8 mouse cellular contexts compared by ENCODE assay signal in genomic region chr2:102201198-102201948, GRCm38 (mm10). TPM values are rescaled to one million over a fixed set of nuclear protein-coding genes. Genes with fewer than 3 reads are reported as not detected.
A peak's percentile ranks its signal among the peaks of the same experiment; 100 is the strongest.
DNase-seq lines count a peak whose midpoint lies in the region; ATAC-seq and TF ChIP-seq lines count a peak whose summit lies in the region.

No protein-coding gene starts in this region.

- 73% methylated on average over 11 of the region's 14 CpGs for WGBS in hindbrain, embryonic 14.5 days
- 81% methylated on average over 12 of the region's 14 CpGs for WGBS in hindbrain, embryonic 11.5 days
- 49% methylated on average over 11 of the region's 14 CpGs for WGBS in liver, postnatal 0 days (ENCODE audit: insufficient replicate concordance)
- 77% methylated on average over 14 of the region's 14 CpGs for WGBS in thymus, adult 2 months

- no peak overlapping the region for H3K9ac ChIP-seq in hindbrain, embryonic 14.5 days
- no peak overlapping the region for H3K9ac ChIP-seq in hindbrain, embryonic 11.5 days (ENCODE audit: low read depth, low read length)
- H3K9ac ChIP-seq in liver, postnatal 0 days (replicated peaks) = no peak overlapping the region

- no peaks in the 10 kb centered on the region for H3K27me3 ChIP-seq in hindbrain, embryonic 14.5 days (ENCODE audit: control insufficient read depth, insufficient read depth, low read length)
- H3K27me3 ChIP-seq in hindbrain, embryonic 11.5 days (ENCODE audit: control insufficient read depth, insufficient read depth, low read length) = no peaks in the 10 kb centered on the region
- no peaks in the 10 kb centered on the region for H3K27me3 ChIP-seq in liver, postnatal 0 days (ENCODE audit: insufficient read depth, low read length)
- H3K27me3 ChIP-seq in thymus, adult 2 months (ENCODE audit: control insufficient read depth, insufficient read depth, low read length) = no peaks in the 10 kb centered on the region

- no peak for TF ChIP-seq POLR2A in thymus, adult 2 months (IDR thresholded peaks at IDR 0.05; ENCODE audit: control insufficient read depth, extremely low read depth, insufficient read depth, low read length, poor library complexity)

- ATAC-seq in hindbrain, embryonic 14.5 days (ENCODE audit: low FRiP score) = peak; percentile 47; the same call in 1 of the 2 replicates
- no peak for ATAC-seq in hindbrain, embryonic 11.5 days (ENCODE audit: low FRiP score)
- ATAC-seq in liver, postnatal 0 days = peak; percentile 66

- no peak overlapping the region for H3K27ac ChIP-seq in hindbrain, embryonic 14.5 days
- H3K27ac ChIP-seq in hindbrain, embryonic 11.5 days (ENCODE audit: low read depth, low read length) = no peak overlapping the region
- no peak overlapping the region for H3K27ac ChIP-seq in liver, postnatal 0 days (ENCODE audit: low read depth)
- no peak overlapping the region for H3K27ac ChIP-seq in thymus, adult 2 months (ENCODE audit: control insufficient read depth, insufficient read depth, low read length)

- peaks cover 16% of the 10 kb centered on the region for H3K4me1 ChIP-seq in hindbrain, embryonic 14.5 days (replicated peaks; ENCODE audit: control insufficient read depth, insufficient read depth, low read length)
- H3K4me1 ChIP-seq in hindbrain, embryonic 11.5 days (replicated peaks; ENCODE audit: control insufficient read depth, insufficient read depth, low read length) = no peaks in the 10 kb centered on the region
- peaks cover 17% of the 10 kb centered on the region for H3K4me1 ChIP-seq in liver, postnatal 0 days (ENCODE audit: insufficient read depth)
- H3K4me1 ChIP-seq in thymus, adult 2 months (replicated peaks; ENCODE audit: control insufficient read depth, insufficient read depth, low read length) = peaks cover 9% of the 10 kb centered on the region

- no peak overlapping the region for H3K4me2 ChIP-seq in hindbrain, embryonic 14.5 days (replicated peaks)
- H3K4me2 ChIP-seq in hindbrain, embryonic 11.5 days (replicated peaks; ENCODE audit: low read depth, low read length) = no peak overlapping the region
- peak overlapping the region; percentile 39 for H3K4me2 ChIP-seq in liver, postnatal 0 days (ENCODE audit: low read depth, low read length)

- no peaks in the 10 kb centered on the region for H3K9me3 ChIP-seq in hindbrain, embryonic 14.5 days (ENCODE audit: control insufficient read depth, low read length)
- H3K9me3 ChIP-seq in hindbrain, embryonic 11.5 days (ENCODE audit: control insufficient read depth, low read length) = no peaks in the 10 kb centered on the region
- no peaks in the 10 kb centered on the region for H3K9me3 ChIP-seq in liver, postnatal 0 days (ENCODE audit: low read length)

- H3K4me3 ChIP-seq in hindbrain, embryonic 14.5 days (replicated peaks; ENCODE audit: low read length) = no peak overlapping the region
- no peak overlapping the region for H3K4me3 ChIP-seq in hindbrain, embryonic 11.5 days (ENCODE audit: low read depth, low read length)
- no peak overlapping the region for H3K4me3 ChIP-seq in liver, postnatal 0 days (ENCODE audit: low read depth, low read length)
- no peak overlapping the region for H3K4me3 ChIP-seq in thymus, adult 2 months (ENCODE audit: control insufficient read depth, insufficient read depth, low read length)

- TF ChIP-seq EP300 in liver, postnatal 0 days (IDR thresholded peaks at IDR 0.05; ENCODE audit: low read depth) = peak; percentile 44; the same call in 1 of the 2 replicates

- no peak for DNase-seq in hindbrain, embryonic 14.5 days (ENCODE audit: low spot score)
- DNase-seq in hindbrain, embryonic 11.5 days (ENCODE audit: low spot score) = no peak
- peak; percentile 99 for DNase-seq in adipocyte (ENCODE audit: low spot score)
- peak; percentile 56 to 69 for DNase-seq in cerebellum, postnatal 14 days
- DNase-seq in liver, postnatal 0 days = peak; percentile 79
- DNase-seq in left cerebral cortex, adult 9 months (ENCODE audit: low spot score in 2 of 2) = no peak
- DNase-seq in embryo, embryonic 10 days (ENCODE audit: low spot score) = no peak
- DNase-seq in thymus, adult 2 months = no peak

- TF ChIP-seq CTCF in liver, postnatal 0 days (IDR thresholded peaks at IDR 0.05; ENCODE audit: low read depth) = no peak
- TF ChIP-seq CTCF in thymus, adult 2 months (IDR thresholded peaks at IDR 0.05; ENCODE audit: borderline replicate concordance, control insufficient read depth, extremely low read depth, insufficient read depth, low read length, poor library complexity) = no peak

- no peaks in the 10 kb centered on the region for H3K36me3 ChIP-seq in hindbrain, embryonic 14.5 days (replicated peaks; ENCODE audit: control insufficient read depth, insufficient read depth)
- H3K36me3 ChIP-seq in hindbrain, embryonic 11.5 days (ENCODE audit: control insufficient read depth, insufficient read depth, low read length) = no peaks in the 10 kb centered on the region
- no peaks in the 10 kb centered on the region for H3K36me3 ChIP-seq in liver, postnatal 0 days (replicated peaks; ENCODE audit: insufficient read depth, low read length)
- H3K36me3 ChIP-seq in thymus, adult 2 months (ENCODE audit: control insufficient read depth, insufficient read depth, low read length) = no peaks in the 10 kb centered on the region

RNA-seq across cellular contexts. Expression of gene Ldlrad3, which starts 15.2 kb away (rescaled TPM):
- 28.4 and 29.4 TPM in 2 replicates for polyA plus RNA-seq in hindbrain, embryonic 14.5 days (2014; fragmentation: Nextera tagmentation; extraction: Ambion mirVana)
- 48.7 and 50.9 TPM in 2 replicates for polyA plus RNA-seq in hindbrain, embryonic 11.5 days (2014; fragmentation: Nextera tagmentation; extraction: Ambion mirVana)
- polyA plus RNA-seq in liver, postnatal 0 days (2015; fragmentation: Nextera tagmentation; extraction: Ambion mirVana) = 3.8 and 4.6 TPM in 2 replicates
- polyA plus RNA-seq in thymus, adult 2 months (2012; rRNA removed) = 12.9 and 15.4 TPM in 2 replicates

Comparison
In these comparisons a context has a peak if more than half of its experiments do, and no peak if none do; other contexts are left out.
1. DNase-seq: peak in adipocyte (single experiment), cerebellum, postnatal 14 days (2 of 2) and liver, postnatal 0 days (single experiment); none in hindbrain, embryonic 14.5 days (single experiment), hindbrain, embryonic 11.5 days (single experiment), left cerebral cortex, adult 9 months (0 of 2), embryo, embryonic 10 days (single experiment) and thymus, adult 2 months (single experiment).